Mouse (Mus musculus): Measurements from ENCODE around the gene Cdca5.
A peak's percentile ranks its signal among the peaks of the same experiment; 100 is the strongest.

The Cdca5 gene

GRCm38 (mm10) chr19:6061641-6062302 lies 23.0 kb upstream of the Cdca5 start:
- no peak for DNase-seq (ENCODE audit: low spot score in 2 of 2)

GRCm38 (mm10) chr19:6062418-6062817 lies 22.4 kb upstream of the Cdca5 start:
- no peak for DNase-seq (ENCODE audit: low spot score in 2 of 2)

GRCm38 (mm10) chr19:6063081-6063480 lies 21.7 kb upstream of the Cdca5 start:
- DNase-seq (ENCODE audit: low spot score in 2 of 2), result no peak

- DNase-seq (ENCODE audit: low spot score in 2 of 2), result no peak
Measured at GRCm38 (mm10) chr19:6066571-6066970, 18.2 kb upstream of the Cdca5 start.

GRCm38 (mm10) chr19:6067011-6067723 lies 17.6 kb upstream of the Cdca5 start:
- peak; percentile 57 to 62 for DNase-seq (ENCODE audit: low spot score in 2 of 2)

- DNase-seq (ENCODE audit: low spot score in 2 of 2), result peak; percentile 91 to 93
Measured at GRCm38 (mm10) chr19:6067724-6068415, 16.9 kb upstream of the Cdca5 start, which contains the start of gene Tm7sf2. TSS of gene Tm7sf2 (minus strand) at chr19:6068373.

- DNase-seq (ENCODE audit: low spot score in 2 of 2), result no peak
Measured at GRCm38 (mm10) chr19:6068951-6069350, 15.8 kb upstream of the Cdca5 start.

- no peak for DNase-seq (ENCODE audit: low spot score in 2 of 2)
Measured at GRCm38 (mm10) chr19:6069851-6070250, 14.9 kb upstream of the Cdca5 start.

- DNase-seq (ENCODE audit: low spot score in 2 of 2), result no peak
Measured at GRCm38 (mm10) chr19:6070571-6071250, 14.1 kb upstream of the Cdca5 start.

- no peak for DNase-seq (ENCODE audit: low spot score in 2 of 2)
Measured at GRCm38 (mm10) chr19:6071261-6071660, 13.5 kb upstream of the Cdca5 start.

GRCm38 (mm10) chr19:6073889-6074288 lies 10.9 kb upstream of the Cdca5 start:
- no peak for DNase-seq (ENCODE audit: low spot score in 2 of 2)

- peak; percentile 83 to 86 for DNase-seq (ENCODE audit: low spot score in 2 of 2)
Measured at GRCm38 (mm10) chr19:6076564-6077393, 8.0 kb upstream of the Cdca5 start, which contains the start of gene Vps51. TSS of gene Vps51 (minus strand) at chr19:6077231.

GRCm38 (mm10) chr19:6079983-6080480 lies 4.8 kb upstream of the Cdca5 start, which contains the start of gene Tmem262:
TSS of gene Tmem262 (plus strand) at chr19:6080033.
- DNase-seq (ENCODE audit: low spot score in 2 of 2), result no peak

GRCm38 (mm10) chr19:6082156-6082555 lies 2.6 kb upstream of the Cdca5 start, which contains the start of gene Gm28374:
TSS of gene Gm28374 (minus strand) at chr19:6082256.
- DNase-seq (ENCODE audit: low spot score in 2 of 2), result no peak

- DNase-seq (ENCODE audit: low spot score in 2 of 2), result no peak
Measured at GRCm38 (mm10) chr19:6085417-6085879, 665 bp downstream of the Cdca5 start.

GRCm38 (mm10) chr19:6088841-6089240 lies 4.1 kb downstream of the Cdca5 start:
- DNase-seq (ENCODE audit: low spot score in 2 of 2), result no peak

- DNase-seq (ENCODE audit: low spot score in 2 of 2), result no peak
Measured at GRCm38 (mm10) chr19:6094119-6094518, 9.3 kb downstream of the Cdca5 start, which contains the start of gene AC131692.1. TSS of gene AC131692.1 (plus strand) at chr19:6094419.

- DNase-seq (ENCODE audit: low spot score in 2 of 2), result no peak
Measured at GRCm38 (mm10) chr19:6097847-6098246, 13.1 kb downstream of the Cdca5 start.

- no peak for DNase-seq (ENCODE audit: low spot score in 2 of 2)
Measured at GRCm38 (mm10) chr19:6101186-6101585, 16.4 kb downstream of the Cdca5 start.

- DNase-seq (ENCODE audit: low spot score in 2 of 2), result no peak
Measured at GRCm38 (mm10) chr19:6102169-6102853, 17.5 kb downstream of the Cdca5 start.
